Mouse (Mus musculus): Measurements from ENCODE around the gene Zfpm1. TPM values are rescaled to one million over a fixed set of nuclear protein-coding genes. Genes with fewer than 3 reads are reported as not detected.

Zfpm1 gene
- total RNA-seq, 2 experiments from 2014 or later: 45.7 to 47.0 TPM

DNA sequence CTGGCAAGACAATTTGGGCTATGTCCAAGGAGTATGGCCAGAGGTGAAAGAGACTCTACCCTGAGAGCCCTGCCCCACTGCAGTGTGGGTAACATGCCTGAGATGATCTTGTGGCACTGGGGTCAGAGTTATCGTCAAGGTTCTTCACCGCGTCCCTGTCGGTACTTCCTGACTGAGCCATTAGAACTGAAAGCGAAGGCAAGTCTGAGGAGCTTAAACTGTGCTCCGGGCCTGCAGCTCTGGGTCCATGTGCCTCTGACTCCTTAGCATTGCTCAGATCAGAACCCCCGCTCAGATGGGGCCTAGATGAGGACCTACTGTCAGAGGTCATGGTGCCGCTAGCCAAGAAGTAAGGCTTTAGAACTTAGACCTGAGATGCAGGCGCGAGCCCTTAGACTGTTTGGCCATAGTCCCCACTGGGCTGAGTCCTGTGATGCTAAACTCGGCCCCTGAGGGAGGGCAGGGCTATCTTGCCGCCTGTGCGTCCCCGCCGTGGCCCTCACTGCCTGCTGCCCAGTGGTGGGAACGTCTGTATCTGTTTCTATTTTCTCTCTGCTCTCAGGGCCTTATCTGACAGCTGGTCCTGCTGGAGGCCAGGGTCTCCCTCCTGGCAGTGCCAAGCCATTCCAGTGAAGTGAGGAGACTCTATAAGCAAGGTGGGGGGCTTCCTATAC, 17.8 kb downstream of the Zfpm1 start:
- DNase-seq: peak; percentile 60

DNA sequence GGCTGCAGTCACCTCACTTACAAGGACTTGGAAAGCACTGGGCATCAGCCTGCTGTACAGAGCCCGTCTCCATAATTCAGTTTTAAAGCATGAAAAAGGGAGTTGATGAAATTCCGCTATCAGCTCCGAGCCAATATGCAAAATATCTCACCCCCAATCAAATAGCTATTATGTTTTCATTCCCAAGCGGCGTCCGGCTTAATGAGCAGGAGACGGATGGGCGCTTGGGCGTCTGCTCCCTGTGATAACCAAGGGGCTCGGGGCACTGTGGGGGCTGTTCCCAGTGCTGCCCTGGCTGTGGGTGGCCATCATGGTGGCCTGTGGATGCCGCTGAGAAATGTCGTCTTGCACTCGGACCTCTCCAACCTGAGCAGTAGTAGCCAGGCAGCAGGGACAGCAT, 19.1 kb downstream of the Zfpm1 start:
- DNase-seq: no peak

DNA sequence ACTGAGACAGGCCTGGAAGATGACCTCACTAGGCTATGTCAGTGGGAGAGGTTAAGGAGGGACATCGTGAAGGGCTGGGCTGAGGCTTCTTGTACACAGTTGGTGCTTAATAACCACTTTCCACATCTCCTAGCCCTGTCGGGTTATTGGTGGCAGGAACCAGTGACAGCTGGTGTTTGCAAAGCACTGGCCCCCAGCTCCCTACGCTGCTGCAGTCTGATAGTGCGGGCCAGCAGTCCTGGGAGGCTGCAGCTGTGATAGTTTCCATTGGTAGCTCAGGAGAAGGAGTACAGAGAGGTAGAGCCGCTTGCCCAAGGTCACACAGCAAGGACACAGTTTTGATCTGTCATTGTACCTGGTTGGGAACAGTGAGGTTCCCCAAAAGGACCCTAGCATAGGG, 19.9 kb downstream of the Zfpm1 start:
- DNase-seq: no peak

DNA sequence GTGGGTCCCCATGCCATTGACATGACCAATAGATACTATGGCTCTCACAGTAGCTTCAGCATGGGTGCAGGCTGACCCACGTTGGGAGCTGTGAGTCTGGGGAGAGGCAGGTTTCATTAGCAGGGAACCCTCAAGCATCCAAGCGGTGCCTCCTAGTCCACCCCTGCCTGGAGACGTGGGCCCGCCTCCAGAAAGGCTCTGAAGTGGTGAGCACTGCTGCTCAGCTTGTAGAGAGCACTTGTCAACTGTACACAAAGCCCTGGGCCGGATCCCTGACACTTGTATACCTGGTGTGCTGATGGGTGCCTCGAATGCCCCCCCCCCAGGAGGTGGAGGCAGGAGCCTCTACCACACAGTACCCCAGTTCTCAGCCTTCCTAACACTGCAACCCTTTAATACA, 21.5 kb downstream of the Zfpm1 start:
- DNase-seq: no peak

DNA sequence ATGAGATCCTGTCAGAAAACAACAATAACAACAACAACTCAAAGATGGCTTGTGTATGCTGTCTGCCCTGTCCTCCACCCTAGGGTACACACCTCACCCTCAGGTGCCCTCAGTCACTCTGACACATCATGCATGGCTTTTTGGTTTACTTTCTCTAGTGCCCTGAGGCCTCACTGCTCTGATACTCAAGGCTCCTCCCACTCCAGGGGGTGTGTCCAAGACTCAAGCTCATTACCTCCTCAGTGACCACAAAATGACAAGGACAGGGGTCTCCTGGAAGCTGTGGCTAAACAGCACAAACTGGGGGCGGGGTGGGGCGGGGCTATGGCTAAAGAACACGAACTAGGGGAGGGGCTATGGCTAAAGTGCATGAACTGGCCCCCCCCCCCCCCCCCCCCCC, 22.1 kb downstream of the Zfpm1 start:
- DNase-seq: no peak

DNA sequence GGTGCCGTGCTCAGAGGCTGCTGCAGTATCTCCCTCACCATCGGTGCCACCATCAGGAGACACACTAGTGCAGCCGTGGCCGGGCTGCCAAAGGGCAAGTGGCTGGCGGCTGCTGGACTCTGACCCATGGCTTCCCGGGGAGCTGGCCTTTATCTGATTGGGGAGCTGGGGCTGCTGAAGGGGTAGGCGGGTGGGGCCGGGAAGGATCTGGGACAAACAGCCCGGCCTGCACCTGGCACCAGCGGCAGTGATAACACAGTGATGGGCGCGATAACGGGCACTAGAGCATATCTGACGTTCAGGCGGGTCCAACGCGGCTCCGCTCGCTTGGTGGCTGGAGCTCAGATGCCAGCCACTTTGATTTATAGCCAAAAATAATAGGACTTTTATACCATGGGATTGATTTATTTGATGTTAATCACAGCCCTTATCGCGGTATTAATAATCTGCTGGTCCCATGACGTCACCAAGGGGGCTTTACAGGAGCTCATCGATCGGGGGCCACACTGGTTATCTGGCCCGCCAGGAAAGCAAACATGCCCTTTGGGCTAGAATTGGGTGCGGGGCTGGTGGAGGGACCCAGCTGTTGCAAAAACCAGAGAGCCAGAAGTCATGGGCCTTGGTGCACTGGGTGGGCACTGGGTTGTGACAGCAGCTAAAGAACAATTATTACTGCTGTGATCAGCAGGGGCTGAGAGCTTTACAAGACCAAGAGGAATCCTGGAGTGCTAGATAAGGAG, 24.9 kb downstream of the Zfpm1 start:
- no peak for DNase-seq

DNA sequence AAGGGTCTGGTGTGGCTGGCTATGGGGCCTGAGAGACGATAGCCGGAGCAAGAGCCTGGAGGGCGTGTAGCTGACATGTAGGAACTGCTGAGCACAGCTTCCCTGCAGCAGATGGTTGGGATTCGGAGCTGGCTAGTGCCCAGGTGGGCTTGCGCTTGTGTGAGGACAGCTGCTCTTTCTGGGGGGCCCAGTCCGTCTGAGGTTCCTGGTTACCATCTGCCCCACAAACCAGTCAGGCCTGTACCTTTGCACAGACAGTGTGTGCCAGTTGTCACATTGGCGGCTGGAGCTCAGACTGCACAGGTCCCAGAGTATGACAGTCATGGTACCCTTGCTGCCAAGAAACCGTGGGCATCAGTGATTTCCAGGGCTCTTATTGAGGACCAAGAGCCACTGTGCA, 25.9 kb downstream of the Zfpm1 start:
- no peak for DNase-seq

DNA sequence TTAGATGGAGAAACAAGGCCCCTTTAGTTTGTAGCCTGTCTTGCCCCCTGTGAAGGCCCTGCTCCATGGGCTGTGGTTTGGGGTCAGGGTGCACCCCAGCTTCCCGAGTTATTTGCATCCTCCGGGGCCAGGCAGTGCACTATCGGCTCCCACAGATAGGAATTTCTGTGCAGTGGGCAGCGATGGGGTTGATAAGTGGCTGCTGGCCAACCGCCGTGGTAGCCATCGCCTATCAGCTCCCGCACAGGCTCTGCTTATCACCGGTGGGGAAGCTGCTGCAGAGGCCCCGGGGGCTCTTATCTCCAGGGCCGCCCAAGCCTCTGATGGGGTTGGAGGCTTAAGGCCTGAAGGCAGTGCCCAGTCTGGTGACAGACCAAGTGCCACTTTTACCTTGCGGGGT, 27.3 kb downstream of the Zfpm1 start:
- DNase-seq: no peak

DNA sequence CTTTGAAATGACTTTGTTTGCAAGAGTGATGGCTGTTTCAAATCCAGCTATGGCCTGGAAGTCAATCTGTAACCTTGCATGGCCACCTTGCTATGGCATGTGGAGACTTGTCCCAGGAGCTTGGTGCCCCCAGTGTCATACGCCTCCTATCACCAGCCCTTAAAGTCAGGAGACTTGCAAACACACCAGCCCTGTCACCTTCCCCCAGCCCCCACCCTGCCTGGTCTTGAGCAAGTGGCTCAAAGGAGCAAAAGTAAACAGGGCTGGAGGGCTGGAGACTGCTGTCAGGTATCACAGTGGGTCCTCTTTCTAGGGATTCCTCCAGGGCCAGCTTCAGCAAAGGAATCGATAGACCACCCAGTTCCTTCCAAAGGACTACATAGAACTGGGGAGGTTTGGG, 29.2 kb downstream of the Zfpm1 start:
- no peak for DNase-seq

DNA sequence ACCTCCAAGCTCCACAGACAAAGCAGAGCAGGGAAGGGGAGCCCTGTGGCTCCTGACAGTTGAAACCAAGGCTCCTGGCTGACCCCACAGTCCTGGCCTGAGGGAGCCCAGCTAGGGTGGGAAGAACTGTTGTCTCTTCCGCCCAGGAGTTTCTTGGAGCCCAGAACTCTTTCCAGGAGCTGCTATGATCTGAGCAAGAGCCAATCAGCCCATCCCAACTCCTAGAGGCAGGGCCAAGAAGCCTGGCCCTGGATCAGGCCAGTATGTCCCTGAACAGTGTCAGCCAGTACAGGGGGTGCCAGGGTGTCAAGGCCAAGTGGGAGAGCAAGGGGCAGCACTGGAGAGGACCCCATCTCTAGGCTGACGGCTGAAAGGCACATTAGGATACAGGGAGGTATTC, 30.6 kb downstream of the Zfpm1 start:
- no peak for DNase-seq

DNA sequence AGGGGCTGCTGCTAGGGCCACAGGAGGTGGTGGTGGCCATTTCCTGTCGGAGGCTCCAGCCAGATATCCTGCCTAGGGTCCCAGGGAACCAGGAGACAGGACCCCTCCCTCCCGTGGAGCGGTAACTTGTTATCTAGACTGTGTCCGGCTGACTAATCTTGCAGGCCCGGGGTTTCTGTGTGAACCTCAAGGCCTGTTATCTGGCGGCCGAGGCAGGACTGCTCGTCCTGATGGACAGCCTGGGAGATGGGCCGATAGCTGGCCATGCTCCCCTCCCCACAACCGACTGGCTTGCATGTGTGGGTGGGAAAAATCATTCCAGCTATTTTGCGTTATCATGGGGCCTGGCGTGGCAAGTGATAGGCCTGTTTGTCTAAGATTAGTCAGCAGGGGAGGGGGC, 31.4 kb downstream of the Zfpm1 start:
- DNase-seq: no peak

DNA sequence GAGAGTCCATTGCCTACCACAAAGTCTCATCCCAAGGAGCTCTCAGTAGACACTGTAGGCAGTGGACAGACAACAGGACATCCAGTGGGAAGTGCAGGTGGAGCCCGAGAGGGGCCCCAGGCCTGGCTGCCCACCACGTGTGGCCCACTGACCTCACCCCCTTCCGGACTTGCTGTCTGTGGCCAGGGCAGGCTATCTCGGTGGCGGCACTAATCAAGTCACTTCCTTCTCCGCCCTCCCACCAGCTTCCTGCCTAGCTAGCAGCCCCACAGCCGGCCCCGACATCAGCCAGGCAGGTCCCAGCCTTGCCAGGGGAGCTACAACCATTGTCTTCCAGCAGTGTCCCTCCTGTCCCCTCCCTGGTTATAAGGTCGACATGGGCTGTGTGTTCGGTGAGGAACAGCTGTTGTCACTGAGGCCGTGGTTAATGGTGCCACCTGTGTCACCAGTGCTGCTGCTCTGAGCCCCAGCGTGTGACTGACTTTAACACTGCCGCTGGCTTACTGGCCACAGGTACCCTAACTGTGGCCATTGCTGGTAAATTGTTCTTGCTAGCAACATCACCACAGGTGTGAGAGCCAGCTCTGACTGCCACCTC, 33.1 kb downstream of the Zfpm1 start:
- DNase-seq: peak; percentile 65

DNA sequence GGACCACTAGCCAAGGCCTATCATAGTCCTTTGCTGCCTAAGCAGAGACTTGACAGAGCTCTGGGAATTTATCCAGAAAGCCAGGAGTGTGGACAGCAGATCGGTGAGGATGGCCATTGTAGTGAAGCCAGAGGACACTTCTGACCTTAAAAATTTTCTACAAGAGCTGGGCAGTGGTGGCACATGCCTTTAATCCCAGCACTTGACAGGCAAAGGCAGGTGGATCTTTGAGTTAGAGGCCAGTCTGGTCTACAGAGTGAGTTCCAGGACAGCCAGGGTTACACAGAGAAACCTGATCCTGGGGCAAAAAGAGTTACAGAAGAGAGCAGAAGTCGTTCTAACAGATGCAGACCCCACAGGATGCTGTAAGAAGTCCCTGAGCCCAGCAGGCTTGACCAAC, 34.5 kb downstream of the Zfpm1 start:
- DNase-seq: no peak

DNA sequence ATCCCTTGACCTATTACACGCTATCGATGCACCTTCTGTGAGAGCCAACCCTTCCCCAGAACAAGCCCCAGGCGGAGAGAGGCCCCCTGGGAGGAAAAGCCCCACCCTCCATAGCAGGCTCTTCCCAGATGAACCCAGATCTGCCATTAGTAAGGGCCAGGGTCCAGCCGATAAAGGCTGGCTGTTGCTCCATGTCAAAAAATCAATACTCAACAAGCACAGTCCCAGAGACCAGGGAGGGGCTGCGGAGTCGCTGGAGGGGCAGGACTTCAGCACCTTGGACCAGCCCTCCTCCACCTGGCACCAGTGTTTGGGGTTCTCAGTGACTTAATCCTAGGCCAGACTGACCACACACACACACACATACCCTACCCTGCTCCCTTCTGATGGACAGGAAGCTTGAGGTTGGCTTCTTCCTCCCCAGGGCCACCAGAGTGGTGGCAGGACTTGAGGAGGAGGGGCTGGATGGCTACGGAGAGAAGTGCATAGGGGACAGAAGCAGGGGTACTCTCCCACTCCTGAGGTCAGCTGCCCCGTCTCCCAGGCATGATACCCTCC, 36.1 kb downstream of the Zfpm1 start:
- no peak for DNase-seq

DNA sequence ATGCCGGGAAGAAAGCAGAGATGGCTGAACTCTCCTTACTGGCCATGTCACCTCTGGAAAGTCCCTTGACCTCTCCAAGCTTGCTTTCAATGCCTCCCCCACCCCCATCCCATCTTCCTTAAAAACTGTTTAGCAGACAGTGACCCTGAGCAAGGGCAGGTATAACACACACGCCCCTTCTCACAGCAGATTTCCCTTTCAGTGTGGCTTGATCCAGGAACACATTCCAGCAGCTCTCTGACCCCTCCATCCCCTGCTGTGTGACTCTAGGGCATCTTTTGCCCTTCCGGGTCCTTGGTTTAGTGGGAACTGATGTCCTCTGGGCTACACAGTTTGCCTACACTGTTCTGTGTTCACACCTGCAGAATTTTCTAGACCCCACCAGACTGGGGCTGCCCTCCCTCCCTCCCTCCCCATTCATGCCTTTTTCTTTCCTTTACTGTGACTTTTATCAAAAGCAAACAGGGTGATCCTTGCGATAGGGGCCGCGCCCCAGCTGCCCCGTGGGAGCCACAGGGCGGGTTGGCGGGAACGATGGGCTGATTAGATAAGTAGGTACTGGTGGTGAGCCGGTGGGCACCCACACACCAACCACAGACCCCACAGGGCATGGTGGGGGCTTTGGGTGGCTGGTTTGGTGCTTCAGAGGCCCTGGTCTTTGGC, 37.2 kb downstream of the Zfpm1 start:
- no peak for DNase-seq

DNA sequence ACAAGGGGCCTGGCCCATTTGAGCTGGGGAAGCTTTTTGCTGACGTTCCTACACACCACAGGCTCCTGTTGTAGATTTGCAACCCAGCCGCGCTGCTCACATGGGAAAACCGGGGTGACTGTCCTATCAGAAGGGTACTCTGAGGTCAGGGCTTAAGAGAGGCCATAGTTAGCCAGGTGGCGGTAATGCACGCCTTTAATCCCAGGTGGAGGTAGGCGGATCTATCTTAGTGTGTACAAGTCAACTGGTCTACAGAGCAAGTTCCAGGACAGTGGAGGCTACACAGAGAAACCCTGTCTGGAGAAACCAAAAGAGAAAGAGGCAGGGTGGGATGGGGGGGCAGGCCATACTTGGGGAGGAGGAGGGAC, 37.8 kb downstream of the Zfpm1 start:
- no peak for DNase-seq

DNA sequence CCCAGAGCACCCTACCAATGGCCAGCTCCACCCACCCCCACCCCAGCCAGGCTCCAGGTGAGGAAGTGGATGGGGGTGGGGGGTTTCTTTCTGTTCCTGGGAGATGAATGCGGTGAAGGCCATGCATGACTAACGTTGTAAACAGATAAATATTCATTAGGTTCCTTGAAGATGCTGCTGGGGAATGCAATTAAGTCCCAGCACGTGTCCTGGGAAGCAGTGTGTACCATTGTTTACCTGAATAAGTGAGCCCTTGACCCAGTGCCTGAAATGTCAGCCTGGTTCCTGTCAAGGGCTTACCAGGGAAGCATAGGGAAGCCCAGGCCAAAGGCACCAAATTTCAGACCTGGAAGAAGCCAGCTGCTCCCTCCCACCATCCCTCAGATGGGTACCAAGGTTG, 38.6 kb downstream of the Zfpm1 start:
- no peak for DNase-seq

DNA sequence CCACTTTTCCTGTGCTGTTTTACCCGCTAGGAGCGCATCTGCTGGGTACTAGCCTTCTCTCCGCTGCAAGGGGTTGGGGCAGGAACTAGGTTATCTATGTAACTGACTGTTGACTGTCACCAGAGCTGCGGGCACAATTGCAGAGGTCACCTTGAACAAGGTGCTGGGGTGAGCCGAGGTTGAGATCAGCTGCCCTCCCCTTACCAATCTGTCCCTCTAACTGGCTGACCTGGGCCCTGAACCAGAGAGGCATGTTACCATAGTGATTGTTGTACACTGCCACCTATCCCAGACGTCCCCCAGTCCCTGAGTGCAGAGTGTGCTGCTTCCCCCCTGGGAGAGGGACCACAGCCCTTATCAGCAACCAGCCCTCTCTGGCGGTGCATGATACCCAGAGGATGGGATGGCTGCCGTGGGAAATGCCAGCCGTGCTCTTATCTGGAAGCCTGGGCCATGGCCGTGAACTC, 39.5 kb downstream of the Zfpm1 start:
- DNase-seq: no peak

DNA sequence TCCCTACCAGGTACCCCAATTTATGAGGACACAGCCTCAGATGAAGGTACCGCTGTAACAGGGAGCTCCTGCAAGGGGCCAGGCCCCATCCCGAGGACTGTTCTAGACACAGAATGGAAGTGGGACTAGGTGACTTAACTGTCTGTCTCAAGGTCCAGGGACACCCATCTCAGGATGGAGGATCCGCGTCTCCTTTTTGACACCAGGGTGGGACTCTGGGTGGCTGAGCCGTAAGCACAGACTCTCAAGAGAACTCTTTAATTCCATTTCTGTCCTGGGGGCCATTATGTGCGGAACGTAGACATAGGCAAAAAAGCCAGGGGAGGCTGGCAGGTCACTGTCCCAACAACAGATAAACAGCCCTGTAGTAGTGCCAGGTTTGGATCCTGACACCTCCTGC, 40.2 kb downstream of the Zfpm1 start:
- DNase-seq: no peak

DNA sequence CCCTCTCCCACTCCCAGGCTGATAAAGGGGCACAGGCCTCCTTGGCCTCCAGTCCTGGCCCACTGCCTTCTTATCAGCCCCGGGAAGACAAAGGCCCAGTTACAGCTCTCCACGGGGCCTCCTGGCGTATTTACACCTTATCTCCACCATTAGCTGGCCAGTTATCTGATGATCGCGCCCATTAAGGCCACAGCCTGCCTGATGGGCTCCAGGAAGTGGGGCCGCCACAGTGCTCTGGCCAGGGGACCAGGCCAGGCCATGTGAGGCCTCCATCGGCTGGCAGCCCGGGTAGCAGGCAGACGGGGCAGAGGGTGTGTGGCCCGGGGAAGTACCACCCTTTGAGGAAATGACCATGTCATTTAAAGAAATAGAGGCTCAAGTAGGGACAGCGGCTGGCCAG, 40.9 kb downstream of the Zfpm1 start:
- DNase-seq: no peak

DNA sequence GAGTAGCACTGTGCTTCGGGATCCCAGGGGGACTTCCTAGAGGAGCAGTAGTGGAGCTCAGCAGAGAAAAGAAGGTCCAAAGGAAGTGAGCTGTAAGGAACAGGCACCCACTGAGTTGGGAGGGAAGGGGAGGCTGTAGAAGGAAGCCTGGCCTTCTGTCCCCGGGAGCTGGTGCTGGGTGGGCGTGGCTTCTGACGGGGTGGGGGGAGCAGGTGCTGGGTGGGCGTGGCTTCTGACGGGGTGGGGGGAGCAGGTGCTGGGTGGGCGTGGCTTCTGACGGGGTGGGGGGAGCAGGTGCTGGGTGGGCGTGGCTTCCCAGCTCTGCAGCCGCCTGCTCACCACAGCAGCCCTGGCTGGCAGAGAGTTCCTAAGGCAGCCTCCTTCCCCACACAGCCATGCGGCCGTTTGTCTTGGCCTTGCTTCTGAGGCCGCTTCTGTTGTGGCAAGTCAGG, 42.0 kb downstream of the Zfpm1 start:
- DNase-seq: peak; percentile 43

DNA sequence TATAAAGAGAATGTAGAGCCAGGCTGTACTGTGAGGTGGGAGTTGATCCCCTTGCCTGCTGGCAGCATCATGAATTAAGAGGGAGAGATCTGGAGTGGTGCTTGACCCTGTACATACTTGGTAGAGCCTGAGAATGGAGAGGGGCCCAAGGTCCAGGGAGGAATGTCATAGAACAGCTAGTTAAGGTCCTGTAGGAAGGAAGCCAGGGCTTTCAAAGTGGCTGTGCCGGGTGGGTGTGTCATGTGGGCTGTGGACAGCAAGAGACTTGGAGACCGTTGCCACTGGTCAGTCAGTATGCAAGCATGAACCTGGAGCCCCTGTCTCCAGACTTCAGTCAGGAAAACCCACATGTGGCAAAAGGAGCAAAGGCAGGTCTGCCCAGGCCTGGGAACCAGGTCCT, 43.3 kb downstream of the Zfpm1 start:
- no peak for DNase-seq

DNA sequence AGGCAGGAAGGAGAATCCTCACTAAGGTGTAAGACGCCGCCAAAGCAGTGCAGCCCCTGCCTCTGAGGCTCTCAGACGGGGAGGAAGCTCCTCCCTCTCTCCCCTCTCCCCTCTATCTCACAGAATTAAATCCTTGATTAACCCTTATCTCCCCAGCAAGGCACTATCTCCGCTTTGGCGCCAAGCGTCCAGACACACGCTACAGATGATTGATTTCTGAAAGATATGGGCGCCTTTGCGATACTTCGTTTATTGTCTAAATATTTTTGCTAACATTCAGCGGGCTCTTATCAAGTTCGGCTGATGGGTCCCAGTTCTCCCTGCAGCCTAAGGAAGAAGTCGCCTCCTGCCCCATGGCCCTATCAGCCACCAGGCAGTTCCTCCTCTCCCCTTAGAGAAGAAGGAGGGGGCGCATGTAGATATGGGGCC, 44.2 kb downstream of the Zfpm1 start:
- no peak for DNase-seq
